Mouse (Mus musculus): ENCODE data around the gene Serpinb6d.

Serpinb6d gene

GRCm38 (mm10) chr13:33661105-33661504 lies at the start of gene Serpinb6d:
Gene Serpinb6d (plus strand): TSS chr13:33661405.
- in situ Hi-C loops (cut with MseI, MboI), result no loop called here

DNA sequence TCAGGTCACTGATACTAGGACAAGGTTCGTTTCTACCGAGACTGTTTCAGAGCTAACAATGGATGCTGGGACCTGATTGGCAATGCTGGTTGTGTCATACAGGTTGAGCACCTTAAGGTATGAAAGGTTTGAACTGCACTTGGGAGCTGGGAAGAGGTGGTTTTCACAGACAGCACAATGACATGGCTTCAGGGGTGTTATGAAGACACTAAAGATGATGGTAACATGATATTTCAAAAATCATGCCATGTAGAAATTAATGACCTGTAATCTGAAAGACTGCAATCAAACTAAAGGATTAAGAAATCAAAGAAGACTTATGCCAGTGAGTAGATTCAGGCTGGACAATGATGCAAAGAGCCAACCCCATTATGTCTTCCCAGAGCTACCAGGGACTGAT lies 38.3 kb upstream of the Serpinb6d start:
- in situ Hi-C loops (cut with MseI, MboI), result no loop called here

DNA sequence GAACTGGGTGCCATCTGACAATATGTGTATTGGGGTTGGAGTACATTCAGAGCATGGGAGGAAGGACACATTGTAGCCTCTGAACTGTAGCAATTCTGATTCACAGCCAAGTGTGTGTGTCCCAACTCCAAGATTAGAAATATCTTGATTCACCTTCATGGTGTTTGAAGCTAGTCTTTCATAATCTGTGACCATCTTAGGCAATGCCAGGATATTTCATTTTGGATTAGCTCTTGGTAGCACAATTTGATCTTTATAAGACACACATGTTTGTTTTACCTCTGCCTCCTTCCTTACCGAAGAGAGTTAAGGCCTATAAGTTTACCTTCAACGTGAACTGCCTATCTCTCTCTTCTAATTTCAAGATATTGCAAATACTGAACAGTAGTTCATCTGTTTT lies 18.7 kb upstream of the Serpinb6d start:
- in situ Hi-C loops (cut with MseI, MboI), result no loop called here

- in situ Hi-C loops (cut with MseI, MboI), result no loop called here
Measured at GRCm38 (mm10) chr13:33662550-33662949, 1.3 kb downstream of the Serpinb6d start.

- in situ Hi-C loops (cut with MseI, MboI), result no loop called here
Measured at GRCm38 (mm10) chr13:33720296-33720695, 59.1 kb downstream of the Serpinb6d start.

All from mouse trophoblast stem cell (cell line).